Mouse (Mus musculus) v-Abl transformed pro-B cells (cell line): ENCODE data around the gene Tcf7l1.

ENCODE experiments used
- in situ Hi-C, 2 experiments: fragments of 400-800 bp; cut with MboI; formaldehyde crosslinking; loops; one replicate each; pipeline ENCODE4 v1.15.1; 2025; ENCODE audit not compliant: unreplicated experiment in 2 of 2

Tcf7l1 gene

GRCm38 (mm10) chr6:72714726-72715125 is 74.3 kb downstream of the Tcf7l1 start:
- in situ Hi-C loops: no loop called here

- in situ Hi-C loops: no loop called here
Measured at GRCm38 (mm10) chr6:72714250-72714649, 74.8 kb downstream of the Tcf7l1 start.

- in situ Hi-C loops: no loop called here
Measured at GRCm38 (mm10) chr6:72711508-72712081, 77.5 kb downstream of the Tcf7l1 start.

- in situ Hi-C loops: no loop called here
Measured at GRCm38 (mm10) chr6:72710897-72711507, 78.1 kb downstream of the Tcf7l1 start.

GRCm38 (mm10) chr6:72699467-72700126 is 89.5 kb downstream of the Tcf7l1 start:
- in situ Hi-C loops: no loop called here

GRCm38 (mm10) chr6:72698559-72698958 is 90.5 kb downstream of the Tcf7l1 start:
- in situ Hi-C loops: no loop called here

GRCm38 (mm10) chr6:72696601-72697335 is 92.3 kb downstream of the Tcf7l1 start:
- in situ Hi-C loops: no loop called here

- in situ Hi-C loops: no loop called here
Measured at GRCm38 (mm10) chr6:72694791-72695204, 94.3 kb downstream of the Tcf7l1 start.

- in situ Hi-C loops: no loop called here
Measured at GRCm38 (mm10) chr6:72694047-72694790, 94.8 kb downstream of the Tcf7l1 start.

- in situ Hi-C loops: no loop called here
Measured at GRCm38 (mm10) chr6:72692469-72692868, 96.6 kb downstream of the Tcf7l1 start.

GRCm38 (mm10) chr6:72691549-72691948 is 97.5 kb downstream of the Tcf7l1 start:
- in situ Hi-C loops: no loop called here

GRCm38 (mm10) chr6:72690595-72690994 is 98.5 kb downstream of the Tcf7l1 start:
- in situ Hi-C loops: no loop called here

GRCm38 (mm10) chr6:72690001-72690400 is 99.1 kb downstream of the Tcf7l1 start:
- in situ Hi-C loops: no loop called here

GRCm38 (mm10) chr6:72689046-72689445 is 100.0 kb downstream of the Tcf7l1 start:
- in situ Hi-C loops: no loop called here

GRCm38 (mm10) chr6:72685165-72685564 is 103.9 kb downstream of the Tcf7l1 start:
- in situ Hi-C loops: no loop called here

- in situ Hi-C loops: loop anchor here in 1 of 2 experiments (5.0 kb wide), 1 partner anchor 63 kb away; no protein-coding TSS in a partner anchor
Measured at GRCm38 (mm10) chr6:72684260-72684805, 104.7 kb downstream of the Tcf7l1 start.

GRCm38 (mm10) chr6:72682238-72682637 is 106.8 kb downstream of the Tcf7l1 start:
- in situ Hi-C loops: loop anchor here in 1 of 2 experiments (5.0 kb wide), 1 partner anchor 65 kb away; no protein-coding TSS in a partner anchor

- in situ Hi-C loops: loop anchor here in 1 of 2 experiments (5.0 kb wide), 1 partner anchor 66 kb away; no protein-coding TSS in a partner anchor
Measured at GRCm38 (mm10) chr6:72680936-72681335, 108.1 kb downstream of the Tcf7l1 start.

- in situ Hi-C loops: no loop called here
Measured at GRCm38 (mm10) chr6:72678631-72679030, 110.4 kb downstream of the Tcf7l1 start.
